Comparison of ENCODE assay signal across 14 mouse cellular contexts in genomic region chr10:78004479-78005100, GRCm38 (mm10). TPM values are rescaled to one million over a fixed set of nuclear protein-coding genes. Genes with fewer than 3 reads are reported as not detected.
A peak's percentile ranks its signal among the peaks of the same experiment; 100 is the strongest.
DNase-seq lines count a peak whose midpoint lies in the region; ATAC-seq and TF ChIP-seq lines count a peak whose summit lies in the region.
"Had no signal": no experiment of that assay in that cellular context is flagged by ENCODE, and none has a peak within 500 bp of the region (broad histone marks: within the 10 kb centered on the region; RNA-seq: fewer than 3 reads in every experiment).

No protein-coding gene starts in this region.

- no peak for TF ChIP-seq POLR2A in small intestine, adult 2 months (IDR thresholded peaks at IDR 0.05; ENCODE audit: low read depth, low read length)

- no peak overlapping the region for H3K4me3 ChIP-seq in midbrain, embryonic 10.5 days
- no peak overlapping the region for H3K4me3 ChIP-seq in midbrain, embryonic 14.5 days (replicated peaks; ENCODE audit: low read depth, low read length)
- H3K4me3 ChIP-seq in small intestine, adult 2 months (ENCODE audit: low read depth, low read length), result no peak overlapping the region
- H3K4me3 ChIP-seq: heart, embryonic 15.5 days had no signal

- no peaks in the 10 kb centered on the region for H3K27me3 ChIP-seq in midbrain, embryonic 10.5 days (ENCODE audit: low read depth, poor library complexity, severe bottlenecking)
- H3K27me3 ChIP-seq in midbrain, embryonic 14.5 days (ENCODE audit: control insufficient read depth, insufficient read depth, low read length), result no peaks in the 10 kb centered on the region
- no peaks in the 10 kb centered on the region for H3K27me3 ChIP-seq in small intestine, adult 2 months (ENCODE audit: control insufficient read depth, insufficient read depth, low read length)
- H3K27me3 ChIP-seq: heart, embryonic 15.5 days had no signal

- H3K4me2 ChIP-seq in midbrain, embryonic 14.5 days (ENCODE audit: low read length), result no peak overlapping the region
- H3K4me2 ChIP-seq: heart, embryonic 15.5 days had no signal

- H3K4me1 ChIP-seq in midbrain, embryonic 10.5 days, result peaks cover 40% of the 10 kb centered on the region
- H3K4me1 ChIP-seq in midbrain, embryonic 14.5 days (ENCODE audit: control insufficient read depth, insufficient read depth, low read length), result peaks cover 17% of the 10 kb centered on the region
- peaks cover 20% of the 10 kb centered on the region for H3K4me1 ChIP-seq in small intestine, adult 2 months (ENCODE audit: control insufficient read depth, insufficient read depth, insufficient read length, low read length)

- WGBS in midbrain, embryonic 10.5 days, result 90% methylated on average over 3 of the region's 3 CpGs
- 92% methylated on average over 3 of the region's 3 CpGs for WGBS in midbrain, embryonic 14.5 days
- 49% methylated on average over 3 of the region's 3 CpGs for WGBS in small intestine, adult 2 months

- peak overlapping the region; percentile 33; the same call in 1 of the 2 replicates for H3K27ac ChIP-seq in midbrain, embryonic 10.5 days (replicated peaks)
- H3K27ac ChIP-seq in midbrain, embryonic 14.5 days (replicated peaks; ENCODE audit: low read depth, low read length), result no peak overlapping the region
- H3K27ac ChIP-seq in small intestine, adult 2 months (ENCODE audit: insufficient read depth, low read depth, low read length), result peak overlapping the region; percentile 25; the same call in 1 of the 2 replicates
- H3K27ac ChIP-seq: heart, embryonic 15.5 days had no signal

- peak; percentile 24 for ATAC-seq in frontal cortex, adult (ENCODE audit: low TSS enrichment)
- ATAC-seq in midbrain, embryonic 14.5 days (ENCODE audit: low FRiP score, low TSS enrichment), result no peak
- ATAC-seq: midbrain, embryonic 16.5 days had no signal

- no peak for DNase-seq in frontal cortex, postnatal 10 days (ENCODE audit: low spot score in 2 of 2)
- no peak for DNase-seq in midbrain, embryonic 10.5 days (ENCODE audit: low spot score)
- DNase-seq in midbrain, embryonic 14.5 days, result no peak
- DNase-seq in left cerebral cortex, postnatal 25 days (ENCODE audit: low spot score in 2 of 2), result peak; percentile 63 to 84
- no peak for DNase-seq in testis, postnatal 10 days (ENCODE audit: low spot score)
- DNase-seq in cerebellum, adult 11 months, result no peak
- DNase-seq: cerebellum, postnatal 36 days; lung, postnatal 36 days; spleen, adult 18-20 months had no signal

- no peak overlapping the region for H3K9ac ChIP-seq in midbrain, embryonic 14.5 days (replicated peaks; ENCODE audit: low read length)
- H3K9ac ChIP-seq: heart, embryonic 15.5 days had no signal

- H3K9me3 ChIP-seq in midbrain, embryonic 10.5 days (replicated peaks), result no peaks in the 10 kb centered on the region
- no peaks in the 10 kb centered on the region for H3K9me3 ChIP-seq in midbrain, embryonic 14.5 days (ENCODE audit: control insufficient read depth, low read length)
- H3K9me3 ChIP-seq: heart, embryonic 15.5 days had no signal

- H3K36me3 ChIP-seq in midbrain, embryonic 10.5 days, result peaks cover 65% of the 10 kb centered on the region
- H3K36me3 ChIP-seq in midbrain, embryonic 14.5 days (ENCODE audit: control insufficient read depth, insufficient read depth, low read length), result peaks cover 38% of the 10 kb centered on the region
- H3K36me3 ChIP-seq in small intestine, adult 2 months (ENCODE audit: control insufficient read depth, insufficient read depth, low read length), result peaks cover 16% of the 10 kb centered on the region

- TF ChIP-seq CTCF in small intestine, adult 2 months (IDR thresholded peaks at IDR 0.05; ENCODE audit: extremely low read depth, insufficient read length, insufficient replicate concordance, low read depth, low read length), result no peak

- intact Hi-C loops in left cerebral cortex, postnatal 25 days (cut with DNase I), result loop anchor here (5.0 kb wide), 1 partner anchor 383 kb away; no protein-coding TSS in a partner anchor

RNA-seq across cellular contexts. Expression of gene Pfkl, which starts 5.3 kb away (rescaled TPM):
- 203 and 242 TPM in 2 replicates for polyA plus RNA-seq in midbrain, embryonic 10.5 days (2016; fragmentation: Nextera tagmentation; extraction: Ambion mirVana)
- 88.0 and 97.8 TPM in 2 replicates for polyA plus RNA-seq in midbrain, embryonic 14.5 days (2014; fragmentation: Nextera tagmentation; extraction: Ambion mirVana)
- 100 to 1,000 TPM; 145 to 149 TPM for total RNA-seq in left cerebral cortex, postnatal 25 days (2021)
- 31.2 and 39.0 TPM in 2 replicates for polyA plus RNA-seq in small intestine, adult 2 months (2012; rRNA removed)

RNA-seq across cellular contexts. Expression of gene 1810043G02Rik, which starts 26.3 kb away (rescaled TPM):
- 39.6 and 39.8 TPM in 2 replicates for polyA plus RNA-seq in midbrain, embryonic 10.5 days (2016; fragmentation: Nextera tagmentation; extraction: Ambion mirVana)
- 41.0 and 45.3 TPM in 2 replicates for polyA plus RNA-seq in midbrain, embryonic 14.5 days (2014; fragmentation: Nextera tagmentation; extraction: Ambion mirVana)
- 10 to 100 TPM; 30.3 to 34.7 TPM for total RNA-seq in left cerebral cortex, postnatal 25 days (2021)
- polyA plus RNA-seq in small intestine, adult 2 months (2012; rRNA removed), result 11.0 and 14.6 TPM in 2 replicates

RNA-seq across cellular contexts. Expression of gene Trpm2, which starts 34.2 kb away (rescaled TPM):
- 0.84 and 0.88 TPM in 2 replicates for polyA plus RNA-seq in midbrain, embryonic 10.5 days (2016; fragmentation: Nextera tagmentation; extraction: Ambion mirVana)
- polyA plus RNA-seq in midbrain, embryonic 14.5 days (2014; fragmentation: Nextera tagmentation; extraction: Ambion mirVana), result 3.6 TPM in 2 replicates
- total RNA-seq in left cerebral cortex, postnatal 25 days (2021), result 10 to 100 TPM; 32.3 to 44.9 TPM
- 1.8 and 3.4 TPM in 2 replicates for polyA plus RNA-seq in small intestine, adult 2 months (2012; rRNA removed)

RNA-seq across cellular contexts. Expression of gene Dnmt3l, which starts 37.2 kb away (rescaled TPM):
- polyA plus RNA-seq in midbrain, embryonic 10.5 days (2016; fragmentation: Nextera tagmentation; extraction: Ambion mirVana), result 0.12 and 0.14 TPM in 2 replicates
- polyA plus RNA-seq in midbrain, embryonic 14.5 days (2014; fragmentation: Nextera tagmentation; extraction: Ambion mirVana), result not detected in 2 replicates
- not detected for total RNA-seq in left cerebral cortex, postnatal 25 days (2021)
- polyA plus RNA-seq in small intestine, adult 2 months (2012; rRNA removed), result 0.86 and 1.1 TPM in 2 replicates
- polyA plus RNA-seq: heart, embryonic 15.5 days; midbrain, embryonic 16.5 days; neural tube, embryonic 14.5 days had no signal

RNA-seq across cellular contexts. Expression of gene Aire, which starts 38.8 kb away (rescaled TPM):
- 0.12 and 0.19 TPM in 2 replicates for polyA plus RNA-seq in midbrain, embryonic 10.5 days (2016; fragmentation: Nextera tagmentation; extraction: Ambion mirVana)
- polyA plus RNA-seq in midbrain, embryonic 14.5 days (2014; fragmentation: Nextera tagmentation; extraction: Ambion mirVana), result 0.09 TPM in 1 of 2 replicates, not detected in the other
- not detected for total RNA-seq in left cerebral cortex, postnatal 25 days (2021)
- polyA plus RNA-seq in small intestine, adult 2 months (2012; rRNA removed), result 0.27 and 0.34 TPM in 2 replicates

Comparison
In these comparisons a context has a peak if more than half of its experiments do, and no peak if none do; other contexts are left out.
1. DNase-seq: peak in left cerebral cortex, postnatal 25 days (2 of 2); none in frontal cortex, postnatal 10 days (0 of 2), midbrain, embryonic 10.5 days (single experiment), midbrain, embryonic 14.5 days (single experiment), testis, postnatal 10 days (single experiment) and cerebellum, adult 11 months (single experiment).